Mouse (Mus musculus): ENCODE data around the gene Clcnka. TPM values are rescaled to one million over a fixed set of nuclear protein-coding genes. Genes with fewer than 3 reads are reported as not detected.

Gene Clcnka
- polyA plus RNA-seq, 1 experiment from 2014 or later: not detected

GRCm38 (mm10) chr4:141338853-141339252 lies 59.7 kb downstream of the Clcnka start:
- Histone ChIP-seq H3K27me3 (replicated peaks) (no peaks in the 10 kb centered on the region; the same call in 1 of the 2 replicates), H3K36me3 (no peaks in the 10 kb centered on the region), H3K27ac (no peak overlapping the region), H3K4me1 (peaks cover 43% of the 10 kb centered on the region), H3K4me2 (replicated peaks) (peak overlapping the region; percentile 28; the same call in 1 of the 2 replicates), H3K9ac (no peak overlapping the region), H3K4me3 (no peak overlapping the region), H3K9me3 (no peaks in the 10 kb centered on the region)
- ATAC-seq (ENCODE audit: low FRiP score, low read depth): no peak
- WGBS: 11% methylated on average over 1 of the region's 1 CpGs

GRCm38 (mm10) chr4:141337986-141338385 lies 60.5 kb downstream of the Clcnka start:
- Histone ChIP-seq H3K4me3 (no peak overlapping the region), H3K36me3 (no peaks in the 10 kb centered on the region), H3K27ac (no peak overlapping the region), H3K9me3 (no peaks in the 10 kb centered on the region), H3K9ac (no peak overlapping the region), H3K4me1 (peaks cover 43% of the 10 kb centered on the region), H3K4me2 (replicated peaks) (peak overlapping the region; percentile 28; the same call in 1 of the 2 replicates), H3K27me3 (replicated peaks) (no peaks in the 10 kb centered on the region; the same call in 1 of the 2 replicates)
- no peak for ATAC-seq (ENCODE audit: low FRiP score, low read depth)
- 16% methylated on average over 6 of the region's 6 CpGs for WGBS

GRCm38 (mm10) chr4:141336196-141336595 lies 62.3 kb downstream of the Clcnka start:
- Histone ChIP-seq H3K4me3 (no peak overlapping the region), H3K9me3 (no peaks in the 10 kb centered on the region), H3K9ac (no peak overlapping the region), H3K4me2 (replicated peaks) (no peak overlapping the region), H3K4me1 (peaks cover 43% of the 10 kb centered on the region), H3K36me3 (no peaks in the 10 kb centered on the region), H3K27me3 (replicated peaks) (no peaks in the 10 kb centered on the region; the same call in 1 of the 2 replicates), H3K27ac (0 out of 2 replicates have a peak overlapping the region, but pooled peaks have one; percentile 15)
- 60% methylated on average over 6 of the region's 6 CpGs for WGBS
- peak; percentile 18; the same call in 1 of the 2 replicates for ATAC-seq (ENCODE audit: low FRiP score, low read depth)

GRCm38 (mm10) chr4:141335263-141335796 lies 63.2 kb downstream of the Clcnka start:
- Histone ChIP-seq H3K27ac (no peak overlapping the region; the same call in 1 of the 2 replicates), H3K36me3 (no peaks in the 10 kb centered on the region), H3K4me1 (peaks cover 43% of the 10 kb centered on the region), H3K9ac (0 out of 2 replicates have a peak overlapping the region, but pooled peaks have one; percentile 35), H3K27me3 (replicated peaks) (no peaks in the 10 kb centered on the region; the same call in 1 of the 2 replicates), H3K4me2 (replicated peaks) (peak overlapping the region; percentile 2; the same call in 1 of the 2 replicates), H3K9me3 (no peaks in the 10 kb centered on the region), H3K4me3 (no peak overlapping the region)
- WGBS: 13% methylated on average over 3 of the region's 3 CpGs
- ATAC-seq (ENCODE audit: low FRiP score, low read depth): peak; percentile 83

GRCm38 (mm10) chr4:141334695-141335094 lies 63.8 kb downstream of the Clcnka start:
- Histone ChIP-seq H3K4me3 (no peak overlapping the region), H3K36me3 (no peaks in the 10 kb centered on the region), H3K9me3 (no peaks in the 10 kb centered on the region), H3K27ac (no peak overlapping the region; the same call in 1 of the 2 replicates), H3K4me1 (peaks cover 43% of the 10 kb centered on the region), H3K4me2 (replicated peaks) (no peak overlapping the region; the same call in 1 of the 2 replicates), H3K27me3 (replicated peaks) (no peaks in the 10 kb centered on the region; the same call in 1 of the 2 replicates), H3K9ac (0 out of 2 replicates have a peak overlapping the region, but pooled peaks have one; percentile 35)
- whole genome bisulfite sequencing: 37% methylated on average over 5 of the region's 5 CpGs
- ATAC-seq (ENCODE audit: low FRiP score, low read depth): no peak

Small RNAs within 50 kb of the gene (microRNA-seq; reads per million reads assigned to microRNA genes)
- gene Gm25690: not detected

Other genes starting within 250 kb of the Clcnka start
- gene Rsg1, start 184.8 kb downstream of the Clcnka start, polyA plus RNA-seq (2016; fragmentation: Nextera tagmentation; extraction: Ambion mirVana): 5.5 TPM in 2 replicates
- gene Arhgef19, start 159.2 kb downstream of the Clcnka start, polyA plus RNA-seq (2016; fragmentation: Nextera tagmentation; extraction: Ambion mirVana): 1.6 and 3.1 TPM in 2 replicates
- 2.7 and 3.0 TPM in 2 replicates for gene Epha2, start 97.5 kb downstream of the Clcnka start, polyA plus RNA-seq (2016; fragmentation: Nextera tagmentation; extraction: Ambion mirVana)
- 2.5 and 3.2 TPM in 2 replicates for gene Fam131c, start 30.5 kb downstream of the Clcnka start, polyA plus RNA-seq (2016; fragmentation: Nextera tagmentation; extraction: Ambion mirVana)
- not detected in 2 replicates for gene Clcnkb, start 17.3 kb upstream of the Clcnka start, polyA plus RNA-seq (2016; fragmentation: Nextera tagmentation; extraction: Ambion mirVana)
- gene Hspb7, start 22.1 kb upstream of the Clcnka start, polyA plus RNA-seq (2016; fragmentation: Nextera tagmentation; extraction: Ambion mirVana): 0.14 TPM in 1 of 2 replicates, not detected in the other
- 0.38 TPM in 1 of 2 replicates, not detected in the other for gene Srarp, start 37.4 kb upstream of the Clcnka start, polyA plus RNA-seq (2016; fragmentation: Nextera tagmentation; extraction: Ambion mirVana)
- gene Zbtb17, start 45.9 kb upstream of the Clcnka start, polyA plus RNA-seq (2016; fragmentation: Nextera tagmentation; extraction: Ambion mirVana): 51.6 and 55.7 TPM in 2 replicates
- gene Spen, start 139.9 kb upstream of the Clcnka start, polyA plus RNA-seq (2016; fragmentation: Nextera tagmentation; extraction: Ambion mirVana): 21.1 and 21.3 TPM in 2 replicates
- gene Fblim1, start 207.4 kb upstream of the Clcnka start, polyA plus RNA-seq (2016; fragmentation: Nextera tagmentation; extraction: Ambion mirVana): 30.6 and 37.0 TPM in 2 replicates
- 0.26 and 0.43 TPM in 2 replicates for gene Tmem82, start 219.9 kb upstream of the Clcnka start, polyA plus RNA-seq (2016; fragmentation: Nextera tagmentation; extraction: Ambion mirVana)
- gene Slc25a34, start 225.1 kb upstream of the Clcnka start, polyA plus RNA-seq (2016; fragmentation: Nextera tagmentation; extraction: Ambion mirVana): not detected in 2 replicates